Mouse (Mus musculus) limb, embryonic 14.5 days (tissue): Measurements from ENCODE around the gene Eif4g3. TPM values are rescaled to one million over a fixed set of nuclear protein-coding genes. Genes with fewer than 3 reads are reported as not detected.
A peak's percentile ranks its signal among the peaks of the same experiment; 100 is the strongest.

Source experiments
- ATAC-seq: fragments of 200-750 bp; cut with Nextera tagmentation; 2 replicates; pipeline ENCODE4 v1.8.0; 2017; ENCODE audit warnings: low read depth, moderate number of reproducible peaks, moderate TSS enrichment; ENCODE audit not compliant: low FRiP score
- DNase-seq: peaks from one replicate; pipeline ENCODE4 v3.0.0-alpha.2; 2015; ENCODE audit warnings: low spot score
- H3K27ac ChIP-seq: fragments of 300-500 bp; sonication (generic); replicated peaks from 2 replicates; pipeline ENCODE4 v1.5.1; 2014; ENCODE audit warnings: low read depth, mild to moderate bottlenecking, low read length, moderate library complexity, mixed read lengths
- H3K27me3 ChIP-seq: fragments of 300-500 bp; sonication (generic); 2 replicates; pipeline ENCODE4 v1.6.1; 2014; ENCODE audit warnings: low read length, mixed read lengths; ENCODE audit not compliant: control insufficient read depth, insufficient read depth
- H3K36me3 ChIP-seq: fragments of 300-500 bp; sonication (generic); 2 replicates; pipeline ENCODE4 v1.6.1; 2014; ENCODE audit warnings: mild to moderate bottlenecking, low read length, moderate library complexity, mixed read lengths; ENCODE audit not compliant: control insufficient read depth, insufficient read depth
- H3K4me1 ChIP-seq: fragments of 300-500 bp; sonication (generic); 2 replicates; pipeline ENCODE4 v1.6.1; 2014; ENCODE audit warnings: antibody characterized with exemption, low read length, mixed read lengths; ENCODE audit not compliant: control insufficient read depth, insufficient read depth
- H3K4me2 ChIP-seq: fragments of 300-500 bp; sonication (generic); replicated peaks from 2 replicates; pipeline ENCODE4 v1.6.1; 2014; ENCODE audit warnings: low read depth, mild to moderate bottlenecking, low read length, moderate library complexity; ENCODE audit not compliant: severe bottlenecking
- H3K4me3 ChIP-seq: fragments of 300-500 bp; sonication (generic); replicated peaks from 2 replicates; pipeline ENCODE4 v1.5.1; 2014; ENCODE audit warnings: low read length
- H3K9ac ChIP-seq: fragments of 300-500 bp; sonication (generic); 2 replicates; pipeline ENCODE4 v1.6.1; 2014; ENCODE audit warnings: mild to moderate bottlenecking, low read depth, low read length, moderate library complexity; ENCODE audit not compliant: severe bottlenecking
- H3K9me3 ChIP-seq: fragments of 300-500 bp; sonication (generic); 2 replicates; pipeline ENCODE4 v1.6.1; 2016; ENCODE audit warnings: low read length; ENCODE audit not compliant: control insufficient read depth
- POLR2A ChIP-seq: fragments of 200-500 bp; IDR thresholded peaks from 2 replicates; pipeline ENCODE4 v1.8.0; 2012; ENCODE audit warnings: inconsistent platforms, mild to moderate bottlenecking, moderate library complexity, borderline replicate concordance; ENCODE audit not compliant: insufficient read depth, insufficient read length; ENCODE audit errors: extremely low read depth
- WGBS: fragments of 180-500 bp; shearing (Covaris S2); extraction: QIAGEN DNeasy Blood & Tissue Kit; methylation state at CpG from one replicate; pipeline ENCODE4 v1.1.7; 2014; 5-methylcytosine and 5-hydroxymethylcytosine counted together
- polyA plus RNA-seq, 2 experiments: library from polyadenylated mRNA; depleted of rRNA in 1 of 2; stranded (reverse) in 1 of 2; unstranded in 1 of 2; fragments of >200 nt; fragmentation: Nextera tagmentation in 1 of 2; extraction: Ambion mirVana in 1 of 2; gene quantifications; 2 replicates each; pipeline versions ENCODE4 v1.2.1 to v1.2.3; 2012 to 2014

The Eif4g3 gene
- polyA plus RNA-seq, 2 experiments, result 38.7 to 106 TPM

- ATAC-seq (peak; percentile 41; the same call in 1 of the 2 replicates), DNase-seq (peak; percentile 57)
- H3K36me3 ChIP-seq, result peaks cover 70% of the 10 kb centered on the region
- H3K4me1 ChIP-seq, result peaks cover 17% of the 10 kb centered on the region
- no peak overlapping the region for H3K4me3 ChIP-seq
- no peaks in the 10 kb centered on the region for H3K27me3 ChIP-seq
- WGBS, result 29% methylated on average over 7 of the region's 7 CpGs
- TF ChIP-seq POLR2A, result no peak
- H3K9ac ChIP-seq, result no peak overlapping the region
- 0 out of 2 replicates have a peak overlapping the region, but pooled peaks have one; percentile 38 for H3K27ac ChIP-seq
- H3K4me2 ChIP-seq, result no peak overlapping the region
- no peaks in the 10 kb centered on the region for H3K9me3 ChIP-seq
Measured at GRCm38 (mm10) chr4:138000682-138001081, 7.9 kb downstream of the Eif4g3 start.

GRCm38 (mm10) chr4:138003909-138004610 lies 11.2 kb downstream of the Eif4g3 start:
- Histone ChIP-seq H3K27me3 (no peaks in the 10 kb centered on the region), H3K9me3 (no peaks in the 10 kb centered on the region), H3K27ac (no peak overlapping the region), H3K9ac (no peak overlapping the region), H3K4me3 (no peak overlapping the region), H3K4me2 (no peak overlapping the region), H3K4me1 (peaks cover 6% of the 10 kb centered on the region; the same call in 1 of the 2 replicates), H3K36me3 (peaks cover 70% of the 10 kb centered on the region)
- WGBS, result 87% methylated on average over 11 of the region's 11 CpGs
- TF ChIP-seq POLR2A, result no peak
- no peak for ATAC-seq
- DNase-seq, result no peak

- H3K4me1 ChIP-seq, result peaks cover 2% of the 10 kb centered on the region; the same call in 1 of the 2 replicates
- H3K9ac ChIP-seq, result no peak overlapping the region
- DNase-seq (no peak), ATAC-seq (no peak)
- H3K36me3 ChIP-seq, result peaks cover 69% of the 10 kb centered on the region
- 91% methylated on average over 1 of the region's 1 CpGs for WGBS
- H3K27ac ChIP-seq, result no peak overlapping the region
- no peak for TF ChIP-seq POLR2A
- no peak overlapping the region for H3K4me3 ChIP-seq
- no peaks in the 10 kb centered on the region for H3K27me3 ChIP-seq
- no peak overlapping the region for H3K4me2 ChIP-seq
- H3K9me3 ChIP-seq, result no peaks in the 10 kb centered on the region
Measured at GRCm38 (mm10) chr4:138005781-138006180, 13.0 kb downstream of the Eif4g3 start.

- TF ChIP-seq POLR2A, result no peak
- no peaks in the 10 kb centered on the region for H3K27me3 ChIP-seq
- H3K4me1 ChIP-seq, result no peaks in the 10 kb centered on the region
- WGBS, result 70% methylated on average over 9 of the region's 9 CpGs
- ATAC-seq, result no peak
- H3K4me2 ChIP-seq, result no peak overlapping the region
- peaks cover 73% of the 10 kb centered on the region for H3K36me3 ChIP-seq
- H3K4me3 ChIP-seq, result no peak overlapping the region
- DNase-seq, result no peak
- no peak overlapping the region for H3K27ac ChIP-seq
- H3K9ac ChIP-seq, result no peak overlapping the region
- H3K9me3 ChIP-seq, result no peaks in the 10 kb centered on the region
Measured at GRCm38 (mm10) chr4:138006951-138007613, 14.3 kb downstream of the Eif4g3 start.

- Histone ChIP-seq H3K4me3 (no peak overlapping the region), H3K4me1 (no peaks in the 10 kb centered on the region), H3K36me3 (peaks cover 74% of the 10 kb centered on the region), H3K9me3 (no peaks in the 10 kb centered on the region), H3K9ac (no peak overlapping the region), H3K4me2 (no peak overlapping the region), H3K27ac (no peak overlapping the region), H3K27me3 (no peaks in the 10 kb centered on the region)
- ATAC-seq (no peak), DNase-seq (no peak)
- TF ChIP-seq POLR2A, result no peak
- WGBS, result 95% methylated on average over 6 of the region's 6 CpGs
Measured at GRCm38 (mm10) chr4:138008646-138009045, 15.8 kb downstream of the Eif4g3 start.
